Mouse (Mus musculus): ENCODE data around the gene Ndufb2. TPM values are rescaled to one million over a fixed set of nuclear protein-coding genes. Genes with fewer than 3 reads are reported as not detected.

The Ndufb2 gene
- polyA plus RNA-seq, 1 experiment from 2014 or later: 562 TPM

DNA sequence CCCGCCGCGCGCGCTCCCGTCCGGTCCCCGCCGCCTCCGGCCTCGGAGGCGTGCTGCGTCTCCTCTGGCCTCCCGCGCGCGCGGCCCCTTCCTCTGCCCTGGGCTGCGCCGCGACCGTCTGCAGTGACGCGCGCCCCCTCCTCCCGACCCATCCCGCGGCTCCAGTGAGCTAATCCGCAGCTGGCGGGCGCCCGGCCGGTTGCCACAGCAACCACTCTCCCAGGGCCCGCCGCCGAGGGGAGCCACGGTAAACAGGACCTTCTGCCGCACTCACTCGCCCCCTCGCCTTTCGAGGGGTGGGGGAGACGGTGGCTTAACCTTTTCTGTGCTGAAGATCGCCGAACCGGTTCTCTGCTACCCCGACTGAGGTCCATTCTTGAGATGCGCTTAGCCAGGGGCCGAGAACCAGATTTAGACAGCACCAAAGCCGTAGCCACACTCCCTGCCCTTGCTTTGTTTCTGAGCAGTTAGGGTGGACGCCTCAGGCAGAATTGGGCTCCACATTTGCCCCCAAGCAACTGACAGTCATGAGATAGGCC, 34.6 kb upstream of the Ndufb2 start, which contains the start of gene Dennd2a:
Dennd2a (minus strand) TSS at position 145 of the 539 bp plus-strand sequence.
- Histone ChIP-seq H3K36me3 (peaks cover 5% of the 10 kb centered on the region; the same call in 1 of the 2 replicates), H3K27ac (ENCODE audit: poor library complexity, severe bottlenecking) (peak within 1 kb of the TSS; percentile 92), H3K9me3 (replicated peaks) (no peaks in the 10 kb centered on the region), H3K27me3 (replicated peaks) (no peaks in the 10 kb centered on the region), H3K4me3 (peak within 1 kb of the TSS; percentile 84), H3K4me1 (replicated peaks) (peaks cover 41% of the 10 kb centered on the region), H3K9ac (peak within 1 kb of the TSS; percentile 94), H3K4me2 (peak within 1 kb of the TSS; percentile 70)
- ATAC-seq (ENCODE audit: insufficient number of reproducible peaks, low FRiP score): peak; percentile 89
- WGBS: under 1% methylated on average over 40 of the region's 50 CpGs

- Histone ChIP-seq H3K27me3 (replicated peaks) (no peaks in the 10 kb centered on the region), H3K27ac (ENCODE audit: poor library complexity, severe bottlenecking) (no peak overlapping the region), H3K9ac (no peak overlapping the region), H3K4me3 (no peak overlapping the region), H3K36me3 (no peaks in the 10 kb centered on the region), H3K4me1 (replicated peaks) (peaks cover 38% of the 10 kb centered on the region), H3K9me3 (replicated peaks) (no peaks in the 10 kb centered on the region), H3K4me2 (no peak overlapping the region)
- WGBS: 46% methylated on average over 6 of the region's 6 CpGs
- no peak for ATAC-seq (ENCODE audit: insufficient number of reproducible peaks, low FRiP score)
Measured at GRCm38 (mm10) chr6:39559276-39559939, 33.0 kb upstream of the Ndufb2 start.

- Histone ChIP-seq H3K27ac (ENCODE audit: poor library complexity, severe bottlenecking) (no peak overlapping the region), H3K4me1 (replicated peaks) (peaks cover 17% of the 10 kb centered on the region; the same call in 1 of the 2 replicates), H3K4me2 (peak overlapping the region; percentile 64), H3K36me3 (no peaks in the 10 kb centered on the region), H3K4me3 (peak overlapping the region; percentile 30; the same call in 1 of the 2 replicates), H3K9ac (peak overlapping the region; percentile 52; the same call in 1 of the 2 replicates), H3K9me3 (replicated peaks) (no peaks in the 10 kb centered on the region), H3K27me3 (replicated peaks) (no peaks in the 10 kb centered on the region)
- 10% methylated on average over 23 of the region's 23 CpGs for WGBS
- ATAC-seq (ENCODE audit: insufficient number of reproducible peaks, low FRiP score): peak; percentile 71; the same call in 1 of the 2 replicates
Measured at GRCm38 (mm10) chr6:39562166-39563015, 30.0 kb upstream of the Ndufb2 start.

- Histone ChIP-seq H3K27ac (ENCODE audit: poor library complexity, severe bottlenecking) (no peak overlapping the region), H3K4me3 (no peak overlapping the region), H3K27me3 (replicated peaks) (no peaks in the 10 kb centered on the region), H3K36me3 (no peaks in the 10 kb centered on the region), H3K4me2 (no peak overlapping the region), H3K9ac (no peak overlapping the region), H3K4me1 (replicated peaks) (no peaks in the 10 kb centered on the region), H3K9me3 (replicated peaks) (no peaks in the 10 kb centered on the region)
- ATAC-seq (ENCODE audit: insufficient number of reproducible peaks, low FRiP score): 0 out of 2 replicates have a peak, but pooled peaks have one; percentile 34
- 11% methylated on average over 5 of the region's 5 CpGs for WGBS
Measured at GRCm38 (mm10) chr6:39567528-39567927, 24.8 kb upstream of the Ndufb2 start.

GRCm38 (mm10) chr6:39570426-39570825, 21.9 kb upstream of the Ndufb2 start:
- H3K27me3 ChIP-seq (replicated peaks): no peaks in the 10 kb centered on the region
- H3K9me3 ChIP-seq (replicated peaks): no peaks in the 10 kb centered on the region
- WGBS: 58% methylated on average over 3 of the region's 3 CpGs
- H3K4me3 ChIP-seq: no peak overlapping the region
- no peak for ATAC-seq (ENCODE audit: insufficient number of reproducible peaks, low FRiP score)
- H3K9ac ChIP-seq: no peak overlapping the region
- no peak overlapping the region for H3K4me2 ChIP-seq
- H3K4me1 ChIP-seq (replicated peaks): peaks cover 16% of the 10 kb centered on the region
- no peaks in the 10 kb centered on the region for H3K36me3 ChIP-seq
- no peak overlapping the region for H3K27ac ChIP-seq (ENCODE audit: poor library complexity, severe bottlenecking)

DNA sequence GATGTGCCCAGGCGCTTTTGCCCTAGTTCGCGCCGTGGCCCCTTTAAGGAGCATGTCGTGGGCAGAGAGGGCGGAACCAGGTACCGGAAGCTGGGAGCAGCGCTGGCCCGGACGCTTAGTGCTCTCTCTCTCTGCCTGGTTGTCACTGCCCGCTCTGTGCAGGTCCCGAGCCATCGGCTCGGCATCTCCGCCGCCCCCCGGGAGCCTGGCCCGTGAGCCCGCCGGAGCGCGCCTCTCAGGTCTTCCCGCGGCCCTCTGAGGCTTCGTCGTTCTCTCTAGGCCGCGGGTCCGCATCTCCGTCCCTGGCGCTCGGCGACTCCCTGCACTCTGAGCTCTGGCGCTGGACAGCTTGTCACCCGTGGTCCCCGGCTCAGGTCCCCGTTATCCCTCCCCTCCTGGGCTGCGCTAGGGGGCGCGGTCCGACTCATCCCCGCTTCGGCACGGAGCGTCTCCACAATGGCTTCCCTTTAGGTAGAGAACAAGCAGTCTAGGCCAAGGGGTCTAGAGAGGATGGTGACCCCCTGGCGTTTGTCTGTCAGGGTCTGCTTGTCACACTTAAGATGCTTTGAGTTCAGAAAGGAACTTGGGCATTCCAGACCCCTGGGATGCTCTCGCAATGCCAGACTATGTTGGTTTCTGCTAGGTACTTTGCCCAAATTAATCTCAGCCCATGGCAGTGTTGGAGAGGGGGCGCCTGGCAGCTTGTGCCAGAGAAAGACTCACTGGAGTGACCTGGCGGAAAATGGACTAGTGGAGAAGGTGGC, 18.4 kb upstream of the Ndufb2 start, which contains the start of gene Adck2:
Adck2 (plus strand) TSS at position 83 of the 764 bp plus-strand sequence.
- Histone ChIP-seq H3K27ac (ENCODE audit: poor library complexity, severe bottlenecking) (peak within 1 kb of the TSS; percentile 97), H3K9me3 (replicated peaks) (no peaks in the 10 kb centered on the region), H3K4me1 (replicated peaks) (peaks cover 16% of the 10 kb centered on the region), H3K27me3 (replicated peaks) (no peaks in the 10 kb centered on the region), H3K9ac (peak within 1 kb of the TSS; percentile 90), H3K36me3 (peaks cover 13% of the 10 kb centered on the region; the same call in 1 of the 2 replicates), H3K4me3 (peak within 1 kb of the TSS; percentile 98), H3K4me2 (peak within 1 kb of the TSS; percentile 93)
- WGBS: under 1% methylated on average over 49 of the region's 49 CpGs
- ATAC-seq (ENCODE audit: insufficient number of reproducible peaks, low FRiP score): peak; percentile 94

GRCm38 (mm10) chr6:39574555-39574869, 17.9 kb upstream of the Ndufb2 start:
- ATAC-seq (ENCODE audit: insufficient number of reproducible peaks, low FRiP score): peak; percentile 22; the same call in 1 of the 2 replicates
- H3K9me3 ChIP-seq (replicated peaks): no peaks in the 10 kb centered on the region
- H3K27me3 ChIP-seq (replicated peaks): no peaks in the 10 kb centered on the region
- WGBS: 19% methylated on average over 10 of the region's 10 CpGs
- peak overlapping the region; percentile 93 for H3K4me2 ChIP-seq
- H3K4me1 ChIP-seq (replicated peaks): peaks cover 16% of the 10 kb centered on the region
- peak overlapping the region; percentile 90 for H3K9ac ChIP-seq
- peak overlapping the region; percentile 98 for H3K4me3 ChIP-seq
- H3K36me3 ChIP-seq: peaks cover 18% of the 10 kb centered on the region
- peak overlapping the region; percentile 97 for H3K27ac ChIP-seq (ENCODE audit: poor library complexity, severe bottlenecking)

DNA sequence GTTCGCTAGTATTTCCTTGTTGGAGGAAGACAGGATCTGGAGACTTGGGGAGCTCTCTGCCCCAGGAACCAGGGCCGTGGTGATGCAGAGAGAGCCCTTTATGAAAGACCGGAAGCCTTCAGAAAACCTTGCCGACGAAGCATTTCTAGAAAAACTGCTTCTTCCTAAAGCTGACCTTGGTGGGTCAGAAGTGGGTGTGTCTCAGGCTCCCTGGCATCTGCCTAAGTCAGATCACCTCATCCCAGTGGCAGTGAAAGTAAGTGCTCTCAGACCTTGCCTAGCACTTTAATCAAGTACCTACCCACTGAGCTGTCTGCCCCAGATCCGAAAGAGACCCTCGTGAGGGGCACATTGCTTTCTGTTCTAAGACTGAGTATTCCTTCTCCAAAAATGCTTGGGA, 17.4 kb upstream of the Ndufb2 start:
- WGBS: 71% methylated on average over 7 of the region's 7 CpGs
- Histone ChIP-seq H3K27ac (ENCODE audit: poor library complexity, severe bottlenecking) (no peak overlapping the region), H3K27me3 (replicated peaks) (no peaks in the 10 kb centered on the region), H3K9me3 (replicated peaks) (no peaks in the 10 kb centered on the region), H3K36me3 (peaks cover 23% of the 10 kb centered on the region), H3K4me1 (replicated peaks) (peaks cover 16% of the 10 kb centered on the region), H3K9ac (peak overlapping the region; percentile 90; the same call in 1 of the 2 replicates), H3K4me3 (peak overlapping the region; percentile 98; the same call in 1 of the 2 replicates), H3K4me2 (peak overlapping the region; percentile 93)
- ATAC-seq (ENCODE audit: insufficient number of reproducible peaks, low FRiP score): no peak

DNA sequence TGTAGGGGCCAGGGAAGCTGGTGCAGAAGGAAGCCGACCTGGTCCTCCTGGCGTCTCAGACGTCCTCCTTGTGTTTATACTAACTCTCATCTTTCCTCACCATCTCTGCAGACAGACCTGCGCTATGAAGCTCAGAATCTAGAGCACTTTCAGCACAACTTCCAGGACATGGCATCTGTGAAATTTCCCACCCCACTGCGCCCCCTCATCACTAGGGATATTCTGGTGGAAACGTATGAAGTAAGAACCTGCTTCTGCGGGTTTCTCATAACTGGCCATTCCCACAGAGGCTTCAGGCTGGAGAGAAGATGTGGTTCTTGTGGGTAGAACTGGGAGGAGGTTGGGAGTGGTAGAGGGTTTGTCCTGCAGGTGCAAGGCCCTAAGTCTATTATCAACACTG, 12.8 kb upstream of the Ndufb2 start:
- Histone ChIP-seq H3K27me3 (replicated peaks) (no peaks in the 10 kb centered on the region), H3K4me2 (no peak overlapping the region), H3K9ac (no peak overlapping the region), H3K36me3 (peaks cover 48% of the 10 kb centered on the region), H3K27ac (ENCODE audit: poor library complexity, severe bottlenecking) (no peak overlapping the region), H3K4me1 (replicated peaks) (peaks cover 7% of the 10 kb centered on the region), H3K9me3 (replicated peaks) (no peaks in the 10 kb centered on the region), H3K4me3 (no peak overlapping the region)
- WGBS: 83% methylated on average over 7 of the region's 7 CpGs
- ATAC-seq (ENCODE audit: insufficient number of reproducible peaks, low FRiP score): no peak

DNA sequence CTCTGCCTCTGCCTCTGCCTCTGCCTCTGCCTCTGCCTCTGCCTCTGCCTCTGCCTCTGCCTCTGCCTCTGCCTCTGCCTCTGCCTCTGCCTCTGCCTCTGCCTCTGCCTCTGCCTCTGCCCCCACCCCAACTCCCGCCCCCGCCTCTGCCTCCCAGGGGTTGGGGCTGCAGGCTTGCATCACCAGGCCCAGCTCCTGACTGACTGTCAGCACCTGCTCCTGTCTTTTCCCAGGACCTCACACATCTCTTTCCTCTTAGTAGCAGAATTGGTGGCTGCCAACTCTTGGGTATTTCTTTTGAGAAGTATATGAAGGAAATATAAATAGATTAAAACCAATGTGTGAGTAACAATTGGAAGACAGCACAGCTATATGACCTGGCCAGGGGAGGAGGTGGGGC, 11.8 kb upstream of the Ndufb2 start:
- no peak overlapping the region for H3K27ac ChIP-seq (ENCODE audit: poor library complexity, severe bottlenecking)
- WGBS: 38% methylated on average over 1 of the region's 2 CpGs
- peaks cover 53% of the 10 kb centered on the region for H3K36me3 ChIP-seq
- no peak overlapping the region for H3K4me3 ChIP-seq
- ATAC-seq (ENCODE audit: insufficient number of reproducible peaks, low FRiP score): no peak
- no peaks in the 10 kb centered on the region for H3K27me3 ChIP-seq (replicated peaks)
- H3K9ac ChIP-seq: no peak overlapping the region
- H3K9me3 ChIP-seq (replicated peaks): no peaks in the 10 kb centered on the region
- no peak overlapping the region for H3K4me2 ChIP-seq
- no peaks in the 10 kb centered on the region for H3K4me1 ChIP-seq (replicated peaks)
